Mouse (Mus musculus) ES-Bruce4 (cell line): ENCODE measurements around the gene Tmem132d.

ENCODE experiments used
- CTCF ChIP-seq: IDR thresholded peaks from one replicate; pipeline ENCODE4 v1.8.1; 2011; ENCODE audit warnings: low read depth, low read length
- EP300 ChIP-seq: IDR thresholded peaks from 2 replicates; pipeline ENCODE4 v1.6.1; 2011; ENCODE audit warnings: low read depth, low read length; ENCODE audit not compliant: insufficient read depth
- POLR2A ChIP-seq: IDR thresholded peaks from one replicate; pipeline ENCODE4 v1.8.1; 2011; ENCODE audit warnings: low read length; ENCODE audit not compliant: insufficient read depth

DNA sequence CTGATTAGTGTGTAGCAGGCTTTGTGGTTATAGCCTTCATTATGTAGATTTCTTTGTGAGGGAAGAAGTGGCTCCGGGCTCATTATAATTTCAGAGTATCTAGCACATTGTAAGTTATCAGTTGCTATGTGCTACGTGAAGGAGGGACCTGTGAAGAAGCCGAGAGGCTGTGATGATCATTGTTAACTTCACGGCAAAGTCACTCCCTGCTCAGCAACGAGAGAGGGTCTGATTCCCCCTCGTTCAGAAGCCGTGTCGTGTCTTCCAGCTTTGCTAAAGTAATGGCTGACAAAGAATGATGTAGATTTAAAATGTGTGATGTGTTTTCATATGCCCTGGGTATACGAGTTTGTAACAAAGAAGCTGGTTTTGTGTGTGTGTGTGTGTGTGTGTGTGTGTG is 391.1 kb downstream of the Tmem132d start:
- TF ChIP-seq POLR2A (no peak), CTCF (no peak), EP300 (no peak)
